Mouse (Mus musculus): Measurements from ENCODE around the gene Vmn1r192. TPM values are rescaled to one million over a fixed set of nuclear protein-coding genes. Genes with fewer than 3 reads are reported as not detected.
A peak's percentile ranks its signal among the peaks of the same experiment; 100 is the strongest.
"Not testable (repeated sequence)": the region's sequence is repeated elsewhere in the genome, so short reads cannot be mapped to it uniquely, and the experiment has no call there.

Vmn1r192 gene
- total RNA-seq (2021) = not detected

GRCm38 (mm10) chr13:22191041-22191440, at the start of gene Vmn1r192:
Vmn1r192 (minus strand) TSS chr13:22191141.
- intact Hi-C loops (cut with DNase I) = no loop called here
- DNase-seq (ENCODE audit: low spot score) = no peak

GRCm38 (mm10) chr13:22223060-22223459, 32.1 kb upstream of the Vmn1r192 start, which contains the start of gene Vmn1r193:
Vmn1r193 (minus strand) TSS chr13:22223160.
- DNase-seq (ENCODE audit: low spot score); intact Hi-C loops (cut with DNase I): not testable (repeated sequence)

- DNase-seq (ENCODE audit: low spot score); intact Hi-C loops (cut with DNase I): not testable (repeated sequence)
These were observed 1.8 kb upstream of the Vmn1r192 start for GRCm38 (mm10) chr13:22192756-22193155.

GRCm38 (mm10) chr13:22190385-22190784, 556 bp downstream of the Vmn1r192 start:
- no peak for DNase-seq (ENCODE audit: low spot score)

GRCm38 (mm10) chr13:22189313-22189712, 1.6 kb downstream of the Vmn1r192 start:
- no peak for DNase-seq (ENCODE audit: low spot score)
- intact Hi-C loops (cut with DNase I) = no loop called here

More at GRCm38 (mm10) chr13:22190385-22190784, 556 bp downstream of the Vmn1r192 start:
- intact Hi-C loops (cut with DNase I) = no loop called here

GRCm38 (mm10) chr13:22183869-22184268, 7.1 kb downstream of the Vmn1r192 start, which contains the start of gene Vmn1r191:
Vmn1r191 (minus strand) TSS chr13:22183969.
- intact Hi-C loops (cut with DNase I) = no loop called here

GRCm38 (mm10) chr13:22168416-22168815, 22.5 kb downstream of the Vmn1r192 start:
- peak; percentile 1 for DNase-seq (ENCODE audit: low spot score)

More at GRCm38 (mm10) chr13:22183869-22184268, 7.1 kb downstream of the Vmn1r192 start, which contains the start of gene Vmn1r191:
- no peak for DNase-seq (ENCODE audit: low spot score)

GRCm38 (mm10) chr13:22136495-22137293, 54.2 kb downstream of the Vmn1r192 start:
- DNase-seq (ENCODE audit: low spot score); intact Hi-C loops (cut with DNase I): not testable (repeated sequence)

More at GRCm38 (mm10) chr13:22168416-22168815, 22.5 kb downstream of the Vmn1r192 start:
- intact Hi-C loops (cut with DNase I) = no loop called here

Small RNA genes within 50 kb of the gene (microRNA-seq; reads per million reads assigned to microRNA genes)
- gene Gm23282 (not detected), gene Gm25084 (not detected)

Other genes starting within 250 kb of the Vmn1r192 start
- under 1 TPM; 0.56 to 0.68 TPM for gene Zfp184, start 246.0 kb downstream of the Vmn1r192 start, total RNA-seq (2021)
- not detected for gene Pom121l2, start 209.9 kb downstream of the Vmn1r192 start, total RNA-seq (2021)
- gene Prss16, start 181.4 kb downstream of the Vmn1r192 start, total RNA-seq (2021) = not detected
- gene Hist1h2ah, start 155.6 kb downstream of the Vmn1r192 start, total RNA-seq (2021) = 10 to 100 TPM; 32.9 to 34.9 TPM
- gene Hist1h2bk, start 155.3 kb downstream of the Vmn1r192 start, total RNA-seq (2021) = 10 to 100 TPM; 17.2 to 23.4 TPM
- gene Hist1h4i, start 149.8 kb downstream of the Vmn1r192 start, total RNA-seq (2021) = 10 to 100 TPM; 17.8 to 19.0 TPM
- 10 to 100 TPM in 1 of 2 experiments, 1 to 10 TPM in 1; 7.9 to 12.1 TPM for gene Hist1h2ag, start 148.2 kb downstream of the Vmn1r192 start, total RNA-seq (2021)
- gene Hist1h2bj, start 147.9 kb downstream of the Vmn1r192 start, total RNA-seq (2021) = 10 to 100 TPM in 1 of 2 experiments, 1 to 10 TPM in 1; 5.6 to 14.3 TPM
- not detected for gene Vmn1r188, start 106.7 kb downstream of the Vmn1r192 start, total RNA-seq (2021)
- gene Vmn1r189, start 85.3 kb downstream of the Vmn1r192 start, total RNA-seq (2021) = not detected
- not detected for gene Vmn1r191, start 7.2 kb downstream of the Vmn1r192 start, total RNA-seq (2021)
- not detected for gene Vmn1r193, start 32.0 kb upstream of the Vmn1r192 start, total RNA-seq (2021)
- gene Vmn1r194, start 53.1 kb upstream of the Vmn1r192 start, total RNA-seq (2021) = not detected
- gene Vmn1r195, start 79.4 kb upstream of the Vmn1r192 start, total RNA-seq (2021) = not detected
- gene Vmn1r196, start 98.8 kb upstream of the Vmn1r192 start, total RNA-seq (2021) = not detected
- not detected for gene Vmn1r197, start 133.4 kb upstream of the Vmn1r192 start, total RNA-seq (2021)
- gene Vmn1r198, start 159.2 kb upstream of the Vmn1r192 start, total RNA-seq (2021) = not detected
- gene Vmn1r199, start 188.7 kb upstream of the Vmn1r192 start, total RNA-seq (2021) = not detected
- gene Vmn1r200, start 199.2 kb upstream of the Vmn1r192 start, total RNA-seq (2021) = not detected

All from heart, postnatal 25 days (tissue).